8 mouse cellular contexts compared by ENCODE assay signal in the genomic region with DNA sequence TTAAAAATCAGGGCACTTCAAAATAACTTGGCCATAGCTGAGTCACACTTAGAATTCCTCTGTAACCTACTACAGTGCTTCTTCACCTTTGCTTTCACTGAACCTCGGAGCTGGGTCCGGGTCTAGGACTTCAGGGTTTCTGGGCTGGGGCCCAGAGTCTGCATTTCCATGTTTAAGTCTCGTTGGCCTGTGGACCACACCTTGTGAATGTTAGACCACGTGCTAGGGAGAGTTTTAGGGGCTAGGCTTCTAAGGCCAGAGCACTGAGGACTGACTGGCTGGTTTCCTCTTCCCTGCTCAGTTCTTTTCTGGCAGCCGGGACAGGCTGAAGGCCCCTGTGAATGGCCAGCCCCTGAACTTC. TPM values are rescaled to one million over a fixed set of nuclear protein-coding genes. Genes with fewer than 3 reads are reported as not detected.
DNase-seq lines count a peak whose midpoint lies in the region; ATAC-seq and TF ChIP-seq lines count a peak whose summit lies in the region.

No protein-coding gene starts in this region.

- peak overlapping the region; percentile 97 for H3K27ac ChIP-seq in gastrocnemius, adult 2 months
- peak overlapping the region; percentile 55; the same call in 1 of the 2 replicates for H3K27ac ChIP-seq in thymus, adult 2 months (ENCODE audit: control insufficient read depth, insufficient read depth, low read length)
- peak overlapping the region; percentile 97 for H3K27ac ChIP-seq in limb, embryonic 15.5 days
- peak overlapping the region; percentile 97 for H3K27ac ChIP-seq in stomach, postnatal 0 days (replicated peaks)

- no peak for TF ChIP-seq CTCF in gastrocnemius, adult 2 months (IDR thresholded peaks at IDR 0.05)
- TF ChIP-seq CTCF in thymus, adult 2 months (IDR thresholded peaks at IDR 0.05; ENCODE audit: borderline replicate concordance, control insufficient read depth, extremely low read depth, insufficient read depth, low read length, poor library complexity) = no peak
- TF ChIP-seq CTCF in stomach, postnatal 0 days (IDR thresholded peaks at IDR 0.05; ENCODE audit: low read depth) = no peak

- 9% methylated on average over 5 of the region's 5 CpGs for whole genome bisulfite sequencing in thymus, adult 2 months
- 17% methylated on average over 5 of the region's 5 CpGs for WGBS in limb, embryonic 15.5 days
- WGBS in stomach, postnatal 0 days = 14% methylated on average over 5 of the region's 5 CpGs

- H3K4me1 ChIP-seq in thymus, adult 2 months (replicated peaks; ENCODE audit: control insufficient read depth, insufficient read depth, low read length) = peaks cover 10% of the 10 kb centered on the region
- peaks cover 13% of the 10 kb centered on the region for H3K4me1 ChIP-seq in limb, embryonic 15.5 days
- 0 out of 2 replicates have a peak, but pooled peaks cover 2% of the 10 kb centered on the region for H3K4me1 ChIP-seq in stomach, postnatal 0 days (replicated peaks; ENCODE audit: control insufficient read depth, insufficient read depth)

- no peak for DNase-seq in gastrocnemius, adult 2 months
- no peak for DNase-seq in gastrocnemius, postnatal 36 days
- DNase-seq in thymus, adult 2 months = no peak
- no peak for DNase-seq in thymus, postnatal 14 days
- DNase-seq in stomach, postnatal 0 days (ENCODE audit: low spot score) = no peak
- DNase-seq in adrenal gland, adult (ENCODE audit: inconsistent age in 2 of 2, low spot score in 1 of 2) = no peak
- no peak for DNase-seq in right cerebral cortex, postnatal 25 days

- H3K9ac ChIP-seq in limb, embryonic 15.5 days = peak overlapping the region; percentile 91; the same call in 1 of the 2 replicates
- H3K9ac ChIP-seq in stomach, postnatal 0 days (ENCODE audit: low read length) = no peak overlapping the region; the same call in 1 of the 2 replicates

- TF ChIP-seq EP300 in stomach, postnatal 0 days (optimal IDR thresholded peaks at IDR 0.05) = no peak

- no peaks in the 10 kb centered on the region for H3K27me3 ChIP-seq in thymus, adult 2 months (ENCODE audit: control insufficient read depth, insufficient read depth, low read length)
- H3K27me3 ChIP-seq in limb, embryonic 15.5 days = no peaks in the 10 kb centered on the region
- H3K27me3 ChIP-seq in stomach, postnatal 0 days (ENCODE audit: control insufficient read depth, insufficient read depth, low read length) = no peaks in the 10 kb centered on the region

- no peaks in the 10 kb centered on the region for H3K9me3 ChIP-seq in limb, embryonic 15.5 days
- 0 out of 2 replicates have a peak, but pooled peaks cover 6% of the 10 kb centered on the region for H3K9me3 ChIP-seq in stomach, postnatal 0 days (ENCODE audit: control insufficient read depth, low read length)

- peak; percentile 57 for ATAC-seq in limb, embryonic 15.5 days (ENCODE audit: insufficient number of reproducible peaks, low FRiP score, low TSS enrichment, low read depth)
- ATAC-seq in stomach, postnatal 0 days (ENCODE audit: low FRiP score, low TSS enrichment) = no peak

- no peak for TF ChIP-seq POLR2A in thymus, adult 2 months (IDR thresholded peaks at IDR 0.05; ENCODE audit: control insufficient read depth, extremely low read depth, insufficient read depth, low read length, poor library complexity)

- H3K36me3 ChIP-seq in thymus, adult 2 months (ENCODE audit: control insufficient read depth, insufficient read depth, low read length) = peaks cover under 1% of the 10 kb centered on the region; the same call in 1 of the 2 replicates
- H3K36me3 ChIP-seq in limb, embryonic 15.5 days = peaks cover 16% of the 10 kb centered on the region
- H3K36me3 ChIP-seq in stomach, postnatal 0 days (ENCODE audit: control insufficient read depth, insufficient read depth, low read length) = peaks cover 14% of the 10 kb centered on the region

- H3K4me2 ChIP-seq in limb, embryonic 15.5 days = peak overlapping the region; percentile 80
- peak overlapping the region; percentile 73 for H3K4me2 ChIP-seq in stomach, postnatal 0 days (replicated peaks; ENCODE audit: low read depth)

- intact Hi-C loops in gastrocnemius, adult 2 months (cut with DNase I) = no loop called here
- intact Hi-C loops in gastrocnemius, postnatal 36 days (cut with DNase I) = no loop called here

- H3K4me3 ChIP-seq in gastrocnemius, adult 2 months = peak overlapping the region; percentile 80
- peak overlapping the region; percentile 83 for H3K4me3 ChIP-seq in thymus, adult 2 months (ENCODE audit: control insufficient read depth, insufficient read depth, low read length)
- H3K4me3 ChIP-seq in limb, embryonic 15.5 days = peak overlapping the region; percentile 91
- peak overlapping the region; percentile 92 for H3K4me3 ChIP-seq in stomach, postnatal 0 days (ENCODE audit: low read depth, low read length)

RNA-seq across cellular contexts. Expression of gene Glb1, which starts 0.3 kb away (rescaled TPM):
- total RNA-seq in gastrocnemius, adult 2 months (2021) = 1 to 10 TPM; 3.2 to 4.4 TPM
- 1 to 10 TPM; 4.3 to 4.9 TPM for total RNA-seq in gastrocnemius, postnatal 36 days (2021)
- 55.3 and 59.5 TPM in 2 replicates for polyA plus RNA-seq in thymus, adult 2 months (2012; rRNA removed)
- polyA plus RNA-seq in limb, embryonic 15.5 days (2015; fragmentation: Nextera tagmentation; extraction: Ambion mirVana) = 37.7 and 44.8 TPM in 2 replicates
- polyA plus RNA-seq in stomach, postnatal 0 days (2015; fragmentation: Nextera tagmentation; extraction: Ambion mirVana) = 27.1 and 28.2 TPM in 2 replicates

RNA-seq across cellular contexts. Expression of gene Tmppe, which starts 0.3 kb away (rescaled TPM):
- 1 to 10 TPM; 1.5 to 1.6 TPM for total RNA-seq in gastrocnemius, adult 2 months (2021)
- total RNA-seq in gastrocnemius, postnatal 36 days (2021) = 1 to 10 TPM in 1 of 2 experiments, under 1 TPM in 1; 0.84 to 1.5 TPM
- polyA plus RNA-seq in thymus, adult 2 months (2012; rRNA removed) = 23.8 and 25.4 TPM in 2 replicates
- 9.8 and 10.5 TPM in 2 replicates for polyA plus RNA-seq in limb, embryonic 15.5 days (2015; fragmentation: Nextera tagmentation; extraction: Ambion mirVana)
- polyA plus RNA-seq in stomach, postnatal 0 days (2015; fragmentation: Nextera tagmentation; extraction: Ambion mirVana) = 5.7 and 5.8 TPM in 2 replicates

RNA-seq across cellular contexts. Expression of gene Crtap, which starts 10.1 kb away (rescaled TPM):
- total RNA-seq in gastrocnemius, adult 2 months (2021) = 10 to 100 TPM in 1 of 2 experiments, 1 to 10 TPM in 1; 5.6 to 11.1 TPM
- total RNA-seq in gastrocnemius, postnatal 36 days (2021) = 10 to 100 TPM in 1 of 2 experiments, 1 to 10 TPM in 1; 8.8 to 11.3 TPM
- 33.8 and 34.0 TPM in 2 replicates for polyA plus RNA-seq in thymus, adult 2 months (2012; rRNA removed)
- 232 and 254 TPM in 2 replicates for polyA plus RNA-seq in limb, embryonic 15.5 days (2015; fragmentation: Nextera tagmentation; extraction: Ambion mirVana)
- polyA plus RNA-seq in stomach, postnatal 0 days (2015; fragmentation: Nextera tagmentation; extraction: Ambion mirVana) = 76.3 and 85.5 TPM in 2 replicates
